Mouse (Mus musculus) thymus, postnatal 14 days (tissue): ENCODE measurements around the gene Scrg1.
A peak's percentile ranks its signal among the peaks of the same experiment; 100 is the strongest.
"Not testable (repeated sequence)": the region's sequence is repeated elsewhere in the genome, so short reads cannot be mapped to it uniquely, and the experiment has no call there.

Experiments used
- DNase-seq: peaks from one replicate; pipeline ENCODE4 v3.0.0; 2021

Gene Scrg1

GRCm38 (mm10) chr8:57455765-57456164 lies at the start of gene Scrg1:
Scrg1 (plus strand) TSS chr8:57455923.
- no peak for DNase-seq

DNA sequence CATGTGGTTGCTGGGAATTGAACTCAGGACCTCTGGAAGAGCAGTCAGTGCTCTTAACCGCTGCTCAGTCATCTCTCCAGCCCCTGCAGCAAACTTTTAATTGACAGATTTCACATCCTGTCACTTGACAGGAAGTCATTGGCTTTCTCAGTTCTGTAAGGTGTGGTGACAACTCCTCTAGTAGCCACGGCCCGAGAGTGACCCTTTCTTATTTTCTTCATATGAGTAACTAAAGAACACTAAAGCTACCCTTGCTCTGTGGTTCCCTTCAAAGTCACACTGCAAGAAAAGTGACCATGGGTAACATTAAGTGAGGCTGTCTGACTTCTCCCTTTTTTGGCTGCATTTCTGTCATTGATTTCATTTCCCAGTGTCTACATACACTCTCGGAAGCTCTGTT lies 49.4 kb upstream of the Scrg1 start:
- no peak for DNase-seq

DNA sequence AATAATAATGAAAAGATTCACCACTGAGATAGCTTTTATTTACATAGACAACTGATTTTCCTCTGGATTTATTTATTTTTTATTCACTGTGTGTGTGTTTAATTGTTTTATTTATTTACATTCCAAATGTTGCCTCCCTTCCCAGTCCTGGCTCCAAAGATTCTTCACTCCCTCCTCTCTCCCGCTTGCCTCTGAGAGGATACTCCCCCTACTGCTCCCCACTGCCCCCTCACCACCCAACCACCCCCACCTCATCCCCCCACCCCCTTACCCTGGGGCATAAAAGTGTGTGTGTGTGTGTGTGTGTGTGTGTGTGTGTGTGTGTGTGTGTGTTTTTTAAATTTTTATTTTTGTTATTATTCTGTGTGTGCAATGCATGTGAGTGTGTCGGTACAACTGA lies 46.4 kb upstream of the Scrg1 start:
- DNase-seq = no peak

- DNase-seq = no peak
These were observed 45.8 kb upstream of the Scrg1 start for GRCm38 (mm10) chr8:57409779-57410472.

GRCm38 (mm10) chr8:57410473-57410863 lies 45.3 kb upstream of the Scrg1 start:
- DNase-seq = no peak

DNA sequence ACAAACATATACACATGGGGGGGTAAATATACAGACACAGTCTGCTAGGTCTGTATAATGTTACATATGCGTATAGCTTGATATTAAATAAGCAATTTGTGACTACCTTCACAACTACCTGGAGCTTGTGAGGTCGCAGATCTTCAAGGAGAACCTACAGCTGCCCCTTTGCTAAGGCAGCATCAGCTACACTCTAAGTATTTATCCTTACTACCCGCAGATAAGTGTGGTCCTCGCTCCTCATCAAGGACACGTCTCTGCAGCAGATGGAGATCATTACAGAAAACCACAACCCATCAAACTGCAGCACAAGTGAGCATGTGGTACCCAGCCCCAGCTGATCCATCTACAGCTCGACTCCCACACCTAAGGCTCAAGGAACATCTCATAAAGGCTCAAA lies 44.4 kb upstream of the Scrg1 start:
- no peak for DNase-seq

- no peak for DNase-seq
These were observed 38.9 kb upstream of the Scrg1 start for GRCm38 (mm10) chr8:57416827-57417226.

- peak; percentile 24 for DNase-seq
These were observed 29.6 kb upstream of the Scrg1 start for GRCm38 (mm10) chr8:57426074-57426473.

DNA sequence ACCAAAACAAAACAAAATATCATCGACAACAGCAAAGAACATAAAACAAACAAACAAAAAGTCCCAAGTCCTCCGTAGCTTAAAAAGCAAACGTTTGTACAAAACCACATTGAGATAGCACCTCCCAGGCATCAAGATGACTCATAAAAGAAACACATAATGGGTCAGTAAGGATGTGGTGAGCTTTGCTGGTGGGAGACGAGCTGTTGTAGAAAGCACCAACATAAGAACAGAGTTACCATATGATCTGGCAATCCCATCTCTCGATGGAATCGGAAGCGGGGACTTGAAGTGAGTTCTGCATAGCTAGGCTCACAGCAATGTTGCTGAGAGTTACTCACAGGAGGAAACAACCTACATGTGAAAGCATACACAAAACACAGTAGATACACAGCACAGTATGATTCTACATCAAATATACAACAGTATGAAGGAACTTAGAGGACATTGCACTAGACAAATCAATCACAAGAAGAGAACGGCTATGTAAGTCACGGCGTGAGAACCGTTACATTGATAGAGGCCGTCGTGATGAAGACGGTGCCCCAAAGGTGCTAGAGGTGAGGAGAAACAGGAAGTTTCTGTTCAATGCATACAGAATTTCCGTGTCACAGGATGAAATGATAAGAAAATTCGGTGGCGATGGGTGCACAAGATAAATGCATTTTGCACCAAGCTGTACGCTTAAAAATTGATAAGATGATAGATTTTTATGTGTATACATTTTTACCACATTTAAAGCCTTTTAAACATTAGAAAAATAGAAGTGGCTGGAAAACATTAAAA lies 27.9 kb upstream of the Scrg1 start:
- peak; percentile 16 for DNase-seq

DNA sequence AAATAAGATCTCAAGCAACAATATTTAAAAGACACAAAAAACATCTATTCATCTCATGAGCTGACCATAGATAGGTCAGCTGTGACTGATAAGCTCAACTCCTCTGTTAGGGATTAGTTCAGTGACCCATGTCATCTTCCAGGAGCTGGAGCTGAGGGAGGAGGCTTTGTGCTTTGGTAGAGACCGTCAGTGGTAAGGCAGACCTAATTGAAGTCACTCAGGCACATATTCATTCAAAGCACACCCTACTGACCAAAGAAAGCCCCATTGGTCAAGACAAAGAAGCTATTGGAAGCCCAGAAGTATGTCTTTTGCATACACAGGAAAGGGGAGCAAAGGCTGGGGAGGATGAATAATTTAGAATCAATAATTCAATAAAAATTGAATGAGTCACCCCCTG lies 27.2 kb upstream of the Scrg1 start:
- DNase-seq = no peak

GRCm38 (mm10) chr8:57429166-57429887 lies 26.4 kb upstream of the Scrg1 start:
- DNase-seq = peak; percentile 66

- DNase-seq = not testable (repeated sequence)
These were observed 25.8 kb upstream of the Scrg1 start for GRCm38 (mm10) chr8:57429888-57430274.

GRCm38 (mm10) chr8:57430901-57431300 lies 24.8 kb upstream of the Scrg1 start:
- DNase-seq = no peak

- no peak for DNase-seq
These were observed 22.9 kb upstream of the Scrg1 start for GRCm38 (mm10) chr8:57432802-57433201.

DNA sequence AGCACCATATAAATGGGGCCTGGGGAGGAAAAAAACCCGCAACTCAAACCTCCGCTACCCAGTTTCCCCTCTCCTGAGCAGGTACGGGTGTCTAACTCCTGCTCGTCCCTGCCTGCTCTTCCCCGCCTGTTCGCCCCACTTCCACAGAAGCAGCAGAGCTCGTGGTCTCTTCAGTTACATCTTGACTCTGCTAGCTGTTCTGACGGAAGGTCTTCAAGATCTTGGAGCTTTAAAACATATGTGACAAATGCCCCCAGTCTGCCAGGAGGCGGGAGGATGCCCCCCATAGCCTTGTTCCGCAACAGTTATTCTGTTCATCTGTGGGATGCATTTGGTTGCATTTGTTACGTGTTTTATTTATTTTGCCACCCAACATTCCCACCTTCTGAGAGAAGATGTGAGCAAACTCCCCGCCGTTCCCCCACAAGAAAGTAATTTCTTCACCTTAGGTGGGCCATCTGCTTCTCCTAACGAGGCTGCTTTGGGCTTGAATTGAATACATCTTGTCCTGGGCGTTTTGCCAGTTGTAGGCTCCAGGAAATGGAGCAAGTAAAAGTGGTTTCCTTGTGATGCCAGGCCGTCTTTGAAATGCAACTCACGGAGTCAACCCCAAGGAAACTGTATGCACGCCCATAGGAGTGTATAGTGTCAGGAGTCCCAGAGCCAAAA lies 19.8 kb upstream of the Scrg1 start:
- no peak for DNase-seq

DNA sequence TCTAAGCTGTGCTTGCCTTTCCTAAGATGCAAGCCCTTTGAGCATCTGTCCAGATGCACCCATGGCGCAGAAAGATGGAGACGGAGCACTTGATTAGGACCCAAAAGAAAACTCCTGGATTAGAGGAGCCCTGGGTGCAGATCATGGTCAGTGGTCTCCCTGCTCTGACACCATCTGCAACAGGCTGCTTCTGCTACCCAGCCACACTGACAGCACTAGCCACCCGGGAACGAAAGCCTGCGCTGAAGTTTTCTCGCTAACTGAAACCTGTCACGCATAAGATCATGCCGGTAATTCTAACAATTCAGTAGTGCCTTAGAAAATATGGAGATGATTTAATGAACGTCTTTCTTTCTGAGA lies 19.3 kb upstream of the Scrg1 start:
- no peak for DNase-seq

DNA sequence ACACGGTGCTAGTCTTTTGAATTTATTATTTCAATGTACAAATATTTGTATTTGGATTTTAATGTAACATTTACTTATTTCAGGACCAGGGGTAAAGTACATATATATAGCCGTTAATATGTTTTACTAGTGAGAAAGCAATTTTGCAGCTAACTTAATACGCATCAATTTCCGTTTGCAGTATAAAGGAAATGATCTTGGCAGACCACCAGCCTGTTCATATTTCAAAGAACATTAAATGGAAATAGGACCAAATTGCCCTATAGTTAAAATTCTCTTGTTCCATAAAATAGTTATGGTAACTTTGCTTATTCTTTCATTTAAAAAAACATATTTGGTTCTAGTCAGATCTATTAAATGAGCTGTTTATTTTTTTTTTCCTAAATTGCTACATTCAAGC lies 14.6 kb upstream of the Scrg1 start:
- no peak for DNase-seq

- no peak for DNase-seq
These were observed 14.2 kb upstream of the Scrg1 start for GRCm38 (mm10) chr8:57441556-57441955.

GRCm38 (mm10) chr8:57443289-57443688 lies 12.4 kb upstream of the Scrg1 start:
- no peak for DNase-seq

- not testable (repeated sequence) for DNase-seq
These were observed 9.8 kb upstream of the Scrg1 start for GRCm38 (mm10) chr8:57445901-57446300.

- no peak for DNase-seq
These were observed 5.0 kb upstream of the Scrg1 start for GRCm38 (mm10) chr8:57450726-57451125.

DNA sequence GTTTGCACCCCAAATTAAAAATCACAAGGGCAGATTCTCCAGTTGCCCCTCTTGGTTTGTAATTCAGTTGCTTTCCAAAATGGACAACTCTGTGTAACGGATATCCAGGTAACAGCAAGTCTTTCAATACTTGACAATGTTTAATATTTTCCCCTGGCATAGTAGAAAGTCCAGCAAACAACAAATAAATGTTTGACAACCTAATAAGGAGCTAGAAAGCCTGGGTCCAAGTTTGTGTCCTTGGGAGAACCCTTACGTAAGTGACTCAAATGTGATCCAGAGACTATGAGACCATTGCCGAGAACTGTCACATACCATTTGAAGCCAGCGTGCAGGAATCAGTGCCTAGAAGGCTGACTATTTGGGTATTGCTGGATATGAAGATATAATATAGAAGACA lies 3.8 kb upstream of the Scrg1 start:
- no peak for DNase-seq

DNA sequence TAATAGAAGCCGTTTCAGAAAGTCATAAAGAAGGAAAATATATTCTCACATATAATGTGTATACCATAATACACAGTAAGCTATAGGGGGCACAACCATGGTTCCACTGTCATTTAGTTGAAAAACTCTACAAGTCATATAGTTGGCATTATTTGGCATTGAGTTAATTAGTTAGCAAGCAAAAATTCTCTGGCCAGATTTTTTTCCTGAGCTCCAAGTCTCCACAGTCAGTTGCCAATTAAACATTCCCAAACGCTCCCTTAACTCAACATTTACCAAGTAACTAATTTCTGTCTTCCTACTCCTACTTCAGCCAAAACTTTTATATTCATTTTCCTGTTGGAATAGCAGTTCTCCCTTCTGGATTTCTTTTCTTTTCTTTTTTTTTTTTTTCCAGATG lies 2.4 kb upstream of the Scrg1 start:
- DNase-seq = no peak
